Mouse (Mus musculus): ENCODE results near the gene Park7. TPM values are rescaled to one million over a fixed set of nuclear protein-coding genes. Genes with fewer than 3 reads are reported as not detected.
"Not testable (repeated sequence)": the region's sequence is repeated elsewhere in the genome, so short reads cannot be mapped to it uniquely, and the experiment has no call there.

Park7 gene
- polyA plus RNA-seq, 1 experiment from 2014 or later: 419 TPM

DNA sequence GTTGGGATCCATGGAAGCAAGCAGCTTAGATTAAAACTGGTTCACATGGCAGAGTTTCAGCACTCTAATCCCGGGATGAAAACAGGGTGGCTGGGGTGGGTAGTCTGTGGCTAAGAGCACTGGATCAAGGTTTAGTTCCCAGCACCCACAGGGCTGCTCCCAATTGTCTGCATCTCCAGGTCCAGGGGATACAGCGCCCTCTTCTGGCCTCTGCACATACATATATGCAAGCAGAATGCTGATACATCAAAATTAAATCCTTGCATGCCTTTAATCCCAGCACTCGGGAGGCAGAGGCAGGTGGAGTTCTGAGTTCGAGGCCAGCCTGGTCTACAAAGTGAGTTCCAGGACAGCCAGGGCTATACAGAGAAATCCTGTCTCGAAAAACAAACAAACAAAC is 5.7 kb downstream of the Park7 start:
- WGBS: 84% methylated on average over 5 of the region's 5 CpGs
- H3K4me2 ChIP-seq (ENCODE audit: low read length); H3K4me3 ChIP-seq (replicated peaks; ENCODE audit: low read depth, low read length); DNase-seq (ENCODE audit: low spot score); H3K4me1 ChIP-seq (replicated peaks; ENCODE audit: insufficient read depth, low read length); H3K27ac ChIP-seq; H3K9me3 ChIP-seq (replicated peaks; ENCODE audit: low read length); H3K27me3 ChIP-seq (ENCODE audit: insufficient read depth, low read length); H3K9ac ChIP-seq (ENCODE audit: low read depth, low read length); ATAC-seq (replicated peaks; ENCODE audit: low FRiP score, low read depth): not testable (repeated sequence)
- TF ChIP-seq CTCF (IDR thresholded peaks at IDR 0.05; ENCODE audit: low read depth): peak; percentile 47
- peaks cover 14% of the 10 kb centered on the region; the same call in 1 of the 2 replicates for H3K36me3 ChIP-seq (ENCODE audit: insufficient read depth, low read length)

DNA sequence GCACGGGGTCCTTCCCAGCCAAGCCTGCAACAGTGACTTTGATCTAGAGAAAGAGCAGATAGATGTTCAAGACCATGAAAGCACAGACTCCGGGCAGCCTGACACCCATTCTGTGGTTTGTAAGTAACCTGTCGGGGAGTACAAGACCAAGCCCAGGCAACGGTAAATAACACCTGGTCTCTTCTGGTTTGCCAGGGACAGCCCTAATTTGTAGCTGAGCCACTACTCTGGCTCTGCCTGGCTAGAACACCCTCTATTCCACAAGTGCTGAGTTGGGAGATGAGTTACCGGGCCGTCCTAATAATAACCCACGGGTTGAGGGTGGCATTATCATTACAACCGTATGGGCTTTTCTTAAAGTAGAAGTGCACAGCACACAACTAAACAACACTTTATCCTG is 7.1 kb downstream of the Park7 start:
- no peaks in the 10 kb centered on the region for H3K9me3 ChIP-seq (replicated peaks; ENCODE audit: low read length)
- no peaks in the 10 kb centered on the region for H3K27me3 ChIP-seq (ENCODE audit: insufficient read depth, low read length)
- TF ChIP-seq CTCF (IDR thresholded peaks at IDR 0.05; ENCODE audit: low read depth): no peak
- H3K9ac ChIP-seq (ENCODE audit: low read depth, low read length): no peak overlapping the region
- peaks cover 20% of the 10 kb centered on the region; the same call in 1 of the 2 replicates for H3K36me3 ChIP-seq (ENCODE audit: insufficient read depth, low read length)
- no peak overlapping the region for H3K4me3 ChIP-seq (replicated peaks; ENCODE audit: low read depth, low read length)
- WGBS: 91% methylated on average over 8 of the region's 8 CpGs
- H3K4me1 ChIP-seq (replicated peaks; ENCODE audit: insufficient read depth, low read length): no peaks in the 10 kb centered on the region; the same call in 1 of the 2 replicates
- no peak overlapping the region for H3K27ac ChIP-seq
- DNase-seq (ENCODE audit: low spot score) (no peak), ATAC-seq (replicated peaks; ENCODE audit: low FRiP score, low read depth) (no peak)
- H3K4me2 ChIP-seq (ENCODE audit: low read length): no peak overlapping the region

DNA sequence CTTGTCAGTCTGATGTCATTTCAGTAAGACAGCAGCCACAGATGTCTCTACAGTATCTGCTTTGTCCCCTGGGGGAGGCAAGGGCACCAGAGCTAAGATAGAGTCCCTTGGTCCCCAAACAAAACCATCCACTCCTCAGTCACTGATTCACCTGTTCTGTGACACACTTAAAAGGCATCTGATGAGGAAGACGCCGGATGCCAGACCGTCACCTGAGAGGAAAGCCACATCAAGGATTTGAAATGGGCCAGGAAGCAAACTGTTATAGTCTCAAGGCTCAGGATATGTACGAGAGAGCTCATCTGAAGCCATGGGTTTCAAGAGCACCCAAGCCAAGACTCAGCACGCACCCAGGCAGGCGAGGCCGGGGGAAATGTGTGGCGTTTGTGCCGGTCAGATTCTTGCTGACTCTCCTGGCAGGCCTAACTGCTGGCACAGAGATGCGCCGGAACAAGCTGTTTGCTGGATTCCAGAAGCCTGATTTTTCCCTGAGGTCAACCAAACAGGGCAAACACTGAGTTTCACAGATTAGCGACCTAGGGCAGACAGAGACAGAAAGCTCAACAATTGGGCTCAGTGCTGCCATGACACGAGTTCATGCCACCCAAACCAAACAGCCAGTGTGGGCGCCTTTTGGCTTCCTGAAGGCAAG is 11.0 kb downstream of the Park7 start:
- peaks cover 35% of the 10 kb centered on the region for H3K36me3 ChIP-seq (ENCODE audit: insufficient read depth, low read length)
- no peak for TF ChIP-seq CTCF (IDR thresholded peaks at IDR 0.05; ENCODE audit: low read depth)

DNA sequence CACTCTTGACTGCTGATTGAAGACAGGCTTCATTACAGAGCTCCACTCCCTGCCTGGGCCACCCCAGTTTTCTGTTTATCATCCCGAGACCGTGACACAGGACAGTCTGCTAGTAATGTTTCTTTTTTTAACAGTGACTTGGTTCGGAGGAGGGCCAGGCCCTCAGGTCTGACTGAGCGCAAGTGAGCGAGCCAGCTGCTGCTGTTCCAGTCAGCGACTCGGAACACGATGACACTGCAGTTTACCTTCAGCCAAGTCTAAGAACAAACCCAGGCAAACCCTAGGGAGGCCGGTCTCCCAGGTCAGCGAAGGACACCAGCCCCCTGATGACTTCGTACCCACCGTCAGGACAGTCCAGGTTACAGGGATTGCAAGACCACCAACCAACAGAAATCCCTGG is 12.2 kb downstream of the Park7 start:
- Histone ChIP-seq H3K4me3 (replicated peaks; ENCODE audit: low read depth, low read length) (no peak overlapping the region), H3K9ac (ENCODE audit: low read depth, low read length) (no peak overlapping the region), H3K36me3 (ENCODE audit: insufficient read depth, low read length) (peaks cover 46% of the 10 kb centered on the region), H3K4me1 (replicated peaks; ENCODE audit: insufficient read depth, low read length) (no peaks in the 10 kb centered on the region; the same call in 1 of the 2 replicates), H3K4me2 (ENCODE audit: low read length) (no peak overlapping the region), H3K27me3 (ENCODE audit: insufficient read depth, low read length) (no peaks in the 10 kb centered on the region), H3K9me3 (replicated peaks; ENCODE audit: low read length) (no peaks in the 10 kb centered on the region), H3K27ac (peak overlapping the region; percentile 74)
- WGBS: 54% methylated on average over 12 of the region's 12 CpGs
- peak; percentile 78 for ATAC-seq (replicated peaks; ENCODE audit: low FRiP score, low read depth)
- TF ChIP-seq CTCF (IDR thresholded peaks at IDR 0.05; ENCODE audit: low read depth): no peak
- peak; percentile 56 for DNase-seq (ENCODE audit: low spot score)

More for the DNA sequence above, 11.0 kb downstream of the Park7 start:
- no peak overlapping the region for H3K27ac ChIP-seq
- ATAC-seq (replicated peaks; ENCODE audit: low FRiP score, low read depth) (no peak), DNase-seq (ENCODE audit: low spot score) (no peak)
- no peak overlapping the region for H3K4me3 ChIP-seq (replicated peaks; ENCODE audit: low read depth, low read length)
- no peaks in the 10 kb centered on the region; the same call in 1 of the 2 replicates for H3K4me1 ChIP-seq (replicated peaks; ENCODE audit: insufficient read depth, low read length)
- WGBS: 92% methylated on average over 14 of the region's 14 CpGs
- no peak overlapping the region for H3K4me2 ChIP-seq (ENCODE audit: low read length)
- no peak overlapping the region for H3K9ac ChIP-seq (ENCODE audit: low read depth, low read length)
- H3K27me3 ChIP-seq (ENCODE audit: insufficient read depth, low read length): no peaks in the 10 kb centered on the region
- no peaks in the 10 kb centered on the region for H3K9me3 ChIP-seq (replicated peaks; ENCODE audit: low read length)

DNA sequence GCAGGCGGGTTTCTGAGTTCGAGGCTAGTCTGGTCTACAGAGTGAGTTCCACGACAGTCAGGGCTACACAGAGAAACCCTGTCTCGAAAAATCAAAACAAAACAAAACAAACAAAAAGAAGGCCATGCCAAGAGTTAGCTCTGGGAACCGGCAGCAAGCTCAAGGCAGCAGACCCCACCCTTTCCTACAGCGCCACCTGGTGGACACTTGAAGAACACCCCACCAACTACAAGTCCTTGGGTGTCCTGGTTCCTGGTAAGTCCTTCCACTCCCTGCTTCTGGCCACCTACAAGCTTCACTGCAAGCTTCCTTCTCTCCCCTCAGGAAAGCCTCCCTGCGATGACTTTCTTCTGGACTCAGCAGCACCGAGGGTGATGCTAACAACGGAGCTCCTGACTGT is 12.6 kb downstream of the Park7 start:
- Histone ChIP-seq H3K4me1 (replicated peaks; ENCODE audit: insufficient read depth, low read length) (no peaks in the 10 kb centered on the region; the same call in 1 of the 2 replicates), H3K4me3 (replicated peaks; ENCODE audit: low read depth, low read length) (no peak overlapping the region), H3K9me3 (replicated peaks; ENCODE audit: low read length) (no peaks in the 10 kb centered on the region), H3K4me2 (ENCODE audit: low read length) (no peak overlapping the region), H3K36me3 (ENCODE audit: insufficient read depth, low read length) (peaks cover 50% of the 10 kb centered on the region), H3K9ac (ENCODE audit: low read depth, low read length) (no peak overlapping the region), H3K27ac (peak overlapping the region; percentile 74), H3K27me3 (ENCODE audit: insufficient read depth, low read length) (no peaks in the 10 kb centered on the region)
- peak; percentile 47 for ATAC-seq (replicated peaks; ENCODE audit: low FRiP score, low read depth)
- peak; percentile 81 for DNase-seq (ENCODE audit: low spot score)
- peak; percentile 90 for TF ChIP-seq CTCF (IDR thresholded peaks at IDR 0.05; ENCODE audit: low read depth)
- 44% methylated on average over 9 of the region's 9 CpGs for WGBS

DNA sequence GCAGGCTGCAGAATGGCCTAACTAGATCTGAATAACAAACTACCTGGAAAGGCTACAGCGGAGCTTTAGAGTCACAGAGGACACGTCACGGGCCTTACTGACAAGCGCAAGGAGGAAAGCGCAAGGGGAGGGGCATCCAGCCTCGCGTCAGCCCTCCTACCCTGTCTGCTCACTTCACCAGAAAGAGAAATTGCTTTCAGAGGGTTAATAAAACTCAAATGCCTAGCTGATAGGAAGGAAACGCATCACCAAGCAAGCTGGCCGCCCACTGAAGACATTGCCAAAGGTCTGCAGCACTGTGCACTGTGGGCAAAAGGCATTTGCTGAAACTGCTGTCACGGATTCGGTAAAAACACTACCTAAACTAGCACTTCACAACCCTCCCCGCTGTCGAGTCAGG is 13.8 kb downstream of the Park7 start:
- 89% methylated on average over 13 of the region's 13 CpGs for WGBS
- Histone ChIP-seq H3K27ac (no peak overlapping the region), H3K9ac (ENCODE audit: low read depth, low read length) (no peak overlapping the region), H3K36me3 (ENCODE audit: insufficient read depth, low read length) (peaks cover 52% of the 10 kb centered on the region), H3K4me2 (ENCODE audit: low read length) (no peak overlapping the region), H3K9me3 (replicated peaks; ENCODE audit: low read length) (no peaks in the 10 kb centered on the region), H3K27me3 (ENCODE audit: insufficient read depth, low read length) (no peaks in the 10 kb centered on the region), H3K4me1 (replicated peaks; ENCODE audit: insufficient read depth, low read length) (no peaks in the 10 kb centered on the region; the same call in 1 of the 2 replicates), H3K4me3 (replicated peaks; ENCODE audit: low read depth, low read length) (no peak overlapping the region)
- DNase-seq (ENCODE audit: low spot score) (no peak), ATAC-seq (replicated peaks; ENCODE audit: low FRiP score, low read depth) (no peak)
- TF ChIP-seq CTCF (IDR thresholded peaks at IDR 0.05; ENCODE audit: low read depth): no peak

Data from kidney, postnatal 0 days (tissue).